Mouse (Mus musculus) olfactory bulb, adult 2 months (tissue): ENCODE results near the gene Ankrd60.
A peak's percentile ranks its signal among the peaks of the same experiment; 100 is the strongest.

Source experiments
- CTCF ChIP-seq: fragments of 200-500 bp; IDR thresholded peaks from 2 replicates; pipeline ENCODE4 v1.5.1; 2012; ENCODE audit warnings: low read depth, mild to moderate bottlenecking, low read length, moderate library complexity; ENCODE audit not compliant: insufficient read depth
- POLR2A ChIP-seq: fragments of 200-500 bp; IDR thresholded peaks from 2 replicates; pipeline ENCODE4 v1.6.1; 2012; ENCODE audit warnings: mild to moderate bottlenecking, low read depth, low read length, moderate library complexity; ENCODE audit not compliant: insufficient read depth

DNA sequence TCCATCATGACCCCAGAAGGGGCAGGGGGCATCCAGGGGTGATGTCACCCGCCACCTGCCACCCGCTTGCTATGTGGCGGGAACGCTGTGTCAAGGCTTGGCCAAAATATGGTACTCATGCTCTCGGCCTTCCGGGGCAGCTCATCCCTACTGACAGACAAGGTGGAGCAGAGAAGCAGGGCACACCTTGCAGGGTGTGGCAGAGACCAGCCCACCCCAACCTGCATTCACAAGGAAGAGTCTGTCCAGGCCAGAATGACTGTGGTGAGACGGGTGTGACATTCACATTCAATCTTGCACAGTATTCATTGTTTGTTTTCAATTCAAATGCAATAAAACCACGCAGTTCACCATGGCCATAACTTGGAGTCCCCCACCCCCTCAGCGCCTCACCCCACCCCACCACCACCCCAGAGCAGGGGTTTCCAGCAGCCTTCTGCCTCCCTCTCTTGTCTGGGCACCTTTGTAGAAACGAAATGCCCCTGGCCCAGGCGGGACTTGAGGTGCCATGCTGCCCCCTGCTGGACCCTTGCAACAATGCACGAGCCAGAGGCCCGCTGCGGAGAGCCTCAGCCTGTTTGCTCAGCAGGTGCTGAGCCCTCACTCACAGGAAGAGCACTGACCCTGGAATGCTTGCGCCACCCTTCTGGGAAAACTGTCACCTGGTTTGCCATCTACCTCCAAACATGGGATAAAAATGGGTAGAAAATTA, 32.0 kb downstream of the Ankrd60 start:
- TF ChIP-seq CTCF (peak; percentile 93), POLR2A (no peak)
